Mouse (Mus musculus) heart, adult 2 months (tissue): ENCODE data around the gene Hoxc8. TPM values are rescaled to one million over a fixed set of nuclear protein-coding genes. Genes with fewer than 3 reads are reported as not detected.

Source experiments
- DNase-seq, 2 experiments: peaks; one replicate each; pipeline ENCODE4 v3.0.0; 2021
- H3K27ac ChIP-seq: fragments of 200-600 bp; 2 replicates; pipeline ENCODE4 v1.8.1; 2022
- H3K27me3 ChIP-seq: fragments of 200-500 bp; 2 replicates; pipeline ENCODE4 v1.6.1; 2012; ENCODE audit warnings: mild to moderate bottlenecking, low read length, inconsistent platforms, mixed read lengths; ENCODE audit not compliant: control insufficient read depth, insufficient read depth
- H3K36me3 ChIP-seq: fragments of 200-500 bp; 2 replicates; pipeline ENCODE4 v1.6.1; 2012; ENCODE audit warnings: low read length, inconsistent platforms; ENCODE audit not compliant: control insufficient read depth, insufficient read depth
- H3K4me1 ChIP-seq: fragments of 200-500 bp; 2 replicates; pipeline ENCODE4 v1.6.1; 2011; ENCODE audit warnings: low read length; ENCODE audit not compliant: control insufficient read depth, insufficient read depth
- H3K4me3 ChIP-seq: fragments of 200-600 bp; 2 replicates; pipeline ENCODE4 v1.8.1; 2022
- H3K79me2 ChIP-seq: fragments of 200-500 bp; replicated peaks from 2 replicates; pipeline ENCODE4 v1.6.1; 2012; ENCODE audit warnings: mild to moderate bottlenecking, inconsistent platforms, low read length, moderate library complexity, mixed read lengths; ENCODE audit not compliant: control insufficient read depth, insufficient read depth
- H3K9ac ChIP-seq: fragments of 200-500 bp; 2 replicates; pipeline ENCODE4 v1.6.1; 2012; ENCODE audit warnings: low read depth, mild to moderate bottlenecking, control low read depth, inconsistent platforms, low read length, mixed read lengths
- CTCF ChIP-seq: fragments of 200-600 bp; IDR thresholded peaks from 2 replicates; pipeline ENCODE4 v1.8.1; 2022; ENCODE audit warnings: antibody characterized with exemption, mild to moderate bottlenecking, moderate library complexity
- EP300 ChIP-seq: fragments of 200-500 bp; IDR thresholded peaks from 2 replicates; pipeline ENCODE4 v1.6.1; 2011; ENCODE audit warnings: low read depth, low read length, control low read depth; ENCODE audit not compliant: insufficient read depth
- POLR2A ChIP-seq: fragments of 200-500 bp; IDR thresholded peaks from 2 replicates; pipeline ENCODE4 v1.6.1; 2011; ENCODE audit warnings: mild to moderate bottlenecking, low read depth, low read length, control low read depth; ENCODE audit not compliant: insufficient read depth
- WGBS: fragments of 180-500 bp; shearing (Covaris S2); methylation state at CpG from one replicate; pipeline ENCODE4 v1.1.7; 2018; 5-methylcytosine and 5-hydroxymethylcytosine counted together
- intact Hi-C: fragments of 180-260 bp; cut with DNase I; formaldehyde crosslinking; loops from one replicate; pipeline ENCODE4 v1.15.1; 2025
- polyA plus RNA-seq: library from polyadenylated mRNA; depleted of rRNA; stranded (reverse); fragments of >200 nt; gene quantifications from 2 replicates; pipeline ENCODE4 v1.2.3, GENCODE M21; 2012
- total RNA-seq, 2 experiments: library from RNA; stranded (reverse); gene quantifications; 2 replicates each; pipeline ENCODE4 v1.2.3; 2021

The Hoxc8 gene
- total and polyA plus RNA-seq, 3 experiments, result not detected

- 10% methylated on average over 3 of the region's 3 CpGs for WGBS
These were observed 5.5 kb upstream of the Hoxc8 start for GRCm38 (mm10) chr15:102984925-102985324.

GRCm38 (mm10) chr15:102987124-102987833 is 3.1 kb upstream of the Hoxc8 start:
- peak; percentile 86 to 92 for DNase-seq
- no peak overlapping the region for H3K27ac ChIP-seq
- intact Hi-C loops, result loop anchor here (1.0 to 10.0 kb wide), 4 partner anchors 134 to 318 kb away; no protein-coding TSS in a partner anchor
- 4% methylated on average over 21 of the region's 21 CpGs for WGBS
- TF ChIP-seq POLR2A, result no peak
- peak; percentile 95 for TF ChIP-seq CTCF
- peak; percentile 75; the same call in 1 of the 2 replicates for TF ChIP-seq EP300
- no peaks in the 10 kb centered on the region for H3K79me2 ChIP-seq
- no peaks in the 10 kb centered on the region for H3K36me3 ChIP-seq
- H3K4me1 ChIP-seq, result no peaks in the 10 kb centered on the region
- 0 out of 2 replicates have a peak overlapping the region, but pooled peaks have one; percentile 45 for H3K9ac ChIP-seq
- no peak overlapping the region for H3K4me3 ChIP-seq
- peaks cover 25% of the 10 kb centered on the region for H3K27me3 ChIP-seq

More at GRCm38 (mm10) chr15:102984925-102985324, 5.5 kb upstream of the Hoxc8 start:
- peaks cover 26% of the 10 kb centered on the region for H3K27me3 ChIP-seq
- no peaks in the 10 kb centered on the region for H3K36me3 ChIP-seq
- DNase-seq, result no peak
- no peak for TF ChIP-seq POLR2A
- TF ChIP-seq EP300, result no peak
- TF ChIP-seq CTCF, result no peak
- no peak overlapping the region for H3K27ac ChIP-seq
- intact Hi-C loops, result loop anchor here (10.0 kb wide), 1 partner anchor 320 kb away; no protein-coding TSS in a partner anchor
- H3K4me3 ChIP-seq, result no peak overlapping the region
- H3K79me2 ChIP-seq, result no peaks in the 10 kb centered on the region
- H3K9ac ChIP-seq, result no peak overlapping the region
- H3K4me1 ChIP-seq, result no peaks in the 10 kb centered on the region

GRCm38 (mm10) chr15:102988078-102988477 is 2.3 kb upstream of the Hoxc8 start:
- H3K79me2 ChIP-seq, result no peaks in the 10 kb centered on the region
- H3K27ac ChIP-seq, result no peak overlapping the region
- WGBS, result 32% methylated on average over 5 of the region's 5 CpGs
- TF ChIP-seq EP300 (no peak), POLR2A (no peak), CTCF (no peak)
- H3K27me3 ChIP-seq, result peaks cover 28% of the 10 kb centered on the region
- no peak overlapping the region for H3K4me3 ChIP-seq
- DNase-seq, result no peak
- H3K36me3 ChIP-seq, result no peaks in the 10 kb centered on the region
- H3K4me1 ChIP-seq, result no peaks in the 10 kb centered on the region
- intact Hi-C loops, result loop anchor here (10.0 kb wide), 1 partner anchor 317 kb away; no protein-coding TSS in a partner anchor
- H3K9ac ChIP-seq, result no peak overlapping the region

GRCm38 (mm10) chr15:102991782-102992181 is 1.4 kb downstream of the Hoxc8 start:
- TF ChIP-seq CTCF, result no peak
- TF ChIP-seq POLR2A, result no peak
- Histone ChIP-seq H3K79me2 (no peaks in the 10 kb centered on the region), H3K27ac (no peak overlapping the region), H3K9ac (no peak overlapping the region), H3K36me3 (no peaks in the 10 kb centered on the region), H3K4me3 (no peak overlapping the region), H3K4me1 (no peaks in the 10 kb centered on the region), H3K27me3 (peaks cover 29% of the 10 kb centered on the region)
- no peak for DNase-seq
- 5% methylated on average over 7 of the region's 7 CpGs for WGBS
- intact Hi-C loops, result no loop called here

GRCm38 (mm10) chr15:102992206-102992605 is 1.8 kb downstream of the Hoxc8 start:
- Histone ChIP-seq H3K27ac (no peak overlapping the region), H3K9ac (no peak overlapping the region), H3K27me3 (peaks cover 27% of the 10 kb centered on the region), H3K4me1 (no peaks in the 10 kb centered on the region), H3K4me3 (no peak overlapping the region), H3K79me2 (no peaks in the 10 kb centered on the region), H3K36me3 (no peaks in the 10 kb centered on the region)
- 3% methylated on average over 11 of the region's 11 CpGs for WGBS
- TF ChIP-seq CTCF (no peak), POLR2A (no peak), EP300 (no peak)
- intact Hi-C loops, result no loop called here
- no peak for DNase-seq

- intact Hi-C loops, result no loop called here
- Histone ChIP-seq H3K27me3 (peaks cover 30% of the 10 kb centered on the region), H3K36me3 (no peaks in the 10 kb centered on the region), H3K4me1 (no peaks in the 10 kb centered on the region), H3K27ac (no peak overlapping the region), H3K9ac (no peak overlapping the region), H3K79me2 (no peaks in the 10 kb centered on the region), H3K4me3 (no peak overlapping the region)
- no peak for DNase-seq
- TF ChIP-seq POLR2A, result no peak
- TF ChIP-seq CTCF, result no peak
- TF ChIP-seq EP300, result no peak
- WGBS, result 8% methylated on average over 3 of the region's 3 CpGs
These were observed 2.5 kb downstream of the Hoxc8 start for GRCm38 (mm10) chr15:102992863-102993262.
